Mouse (Mus musculus) limb, embryonic 10.5 days (tissue): ENCODE data around the gene Nmnat2. TPM values are rescaled to one million over a fixed set of nuclear protein-coding genes. Genes with fewer than 3 reads are reported as not detected.
A peak's percentile ranks its signal among the peaks of the same experiment; 100 is the strongest.

Source experiments
- DNase-seq: peaks from one replicate; pipeline ENCODE4 v3.0.0-alpha.2; 2017; ENCODE audit warnings: low spot score
- H3K27ac ChIP-seq: fragments of 300-500 bp; sonication (generic); 2 replicates; pipeline ENCODE4 v1.5.1; 2016; ENCODE audit warnings: mild to moderate bottlenecking
- H3K27me3 ChIP-seq: fragments of 300-500 bp; sonication (generic); 2 replicates; pipeline ENCODE4 v1.6.1; 2016; ENCODE audit warnings: low read depth, mild to moderate bottlenecking; ENCODE audit not compliant: poor library complexity, severe bottlenecking
- H3K36me3 ChIP-seq: fragments of 300-500 bp; sonication (generic); 2 replicates; pipeline ENCODE4 v1.6.1; 2016; ENCODE audit warnings: mild to moderate bottlenecking, moderate library complexity
- H3K4me1 ChIP-seq: fragments of 300-500 bp; sonication (generic); 2 replicates; pipeline ENCODE4 v1.6.1; 2016
- H3K4me3 ChIP-seq: fragments of 300-500 bp; sonication (generic); 2 replicates; pipeline ENCODE4 v1.5.1; 2016; ENCODE audit warnings: mild to moderate bottlenecking, moderate library complexity
- H3K9me3 ChIP-seq: fragments of 300-500 bp; sonication (generic); replicated peaks from 2 replicates; pipeline ENCODE4 v1.6.1; 2016; ENCODE audit warnings: mild to moderate bottlenecking
- WGBS: fragments of 180-500 bp; shearing (Covaris S2); methylation state at CpG from one replicate; pipeline ENCODE4 v1.1.7; 2016; 5-methylcytosine and 5-hydroxymethylcytosine counted together
- polyA plus RNA-seq: library from polyadenylated mRNA; unstranded; fragments of >200 nt; fragmentation: Nextera tagmentation; extraction: Ambion mirVana; gene quantifications from 2 replicates; pipeline ENCODE4 v1.2.1, GENCODE M21; 2016

The Nmnat2 gene
- polyA plus RNA-seq, 1 experiment from 2014 or later, result 0.75 TPM

GRCm38 (mm10) chr1:153033145-153033908 is 78.5 kb downstream of the Nmnat2 start:
- 71% methylated on average over 5 of the region's 5 CpGs for WGBS
- no peaks in the 10 kb centered on the region for H3K9me3 ChIP-seq
- no peaks in the 10 kb centered on the region for H3K27me3 ChIP-seq
- DNase-seq, result no peak
- H3K27ac ChIP-seq, result no peak overlapping the region
- no peaks in the 10 kb centered on the region for H3K36me3 ChIP-seq
- no peak overlapping the region for H3K4me3 ChIP-seq
- peaks cover 38% of the 10 kb centered on the region for H3K4me1 ChIP-seq

GRCm38 (mm10) chr1:153034064-153034463 is 79.3 kb downstream of the Nmnat2 start:
- no peak for DNase-seq
- no peaks in the 10 kb centered on the region for H3K36me3 ChIP-seq
- WGBS, result 79% methylated on average over 7 of the region's 7 CpGs
- H3K27ac ChIP-seq, result no peak overlapping the region
- H3K27me3 ChIP-seq, result no peaks in the 10 kb centered on the region
- no peak overlapping the region for H3K4me3 ChIP-seq
- H3K9me3 ChIP-seq, result no peaks in the 10 kb centered on the region
- H3K4me1 ChIP-seq, result peaks cover 38% of the 10 kb centered on the region

GRCm38 (mm10) chr1:153035328-153035944 is 80.6 kb downstream of the Nmnat2 start:
- H3K4me1 ChIP-seq, result peaks cover 44% of the 10 kb centered on the region

GRCm38 (mm10) chr1:153037353-153038345 is 82.9 kb downstream of the Nmnat2 start:
- H3K27me3 ChIP-seq, result no peaks in the 10 kb centered on the region
- WGBS, result 65% methylated on average over 10 of the region's 10 CpGs
- no peak overlapping the region for H3K27ac ChIP-seq
- no peaks in the 10 kb centered on the region for H3K36me3 ChIP-seq
- H3K9me3 ChIP-seq, result no peaks in the 10 kb centered on the region
- DNase-seq, result no peak
- H3K4me1 ChIP-seq, result peaks cover 28% of the 10 kb centered on the region
- no peak overlapping the region for H3K4me3 ChIP-seq

More at GRCm38 (mm10) chr1:153035328-153035944, 80.6 kb downstream of the Nmnat2 start:
- no peaks in the 10 kb centered on the region for H3K27me3 ChIP-seq
- no peak overlapping the region for H3K4me3 ChIP-seq
- no peaks in the 10 kb centered on the region for H3K36me3 ChIP-seq
- peak overlapping the region; percentile 74 for H3K27ac ChIP-seq
- WGBS, result 37% methylated on average over 6 of the region's 6 CpGs
- DNase-seq, result peak; percentile 51
- H3K9me3 ChIP-seq, result no peaks in the 10 kb centered on the region

GRCm38 (mm10) chr1:153040091-153040490 is 85.3 kb downstream of the Nmnat2 start:
- Histone ChIP-seq H3K9me3 (no peaks in the 10 kb centered on the region), H3K4me1 (peaks cover 15% of the 10 kb centered on the region), H3K36me3 (no peaks in the 10 kb centered on the region), H3K27ac (no peak overlapping the region), H3K27me3 (0 out of 2 replicates have a peak, but pooled peaks cover 2% of the 10 kb centered on the region), H3K4me3 (no peak overlapping the region)
- no peak for DNase-seq
- 54% methylated on average over 3 of the region's 3 CpGs for WGBS

- DNase-seq, result no peak
- no peaks in the 10 kb centered on the region for H3K9me3 ChIP-seq
- H3K27ac ChIP-seq, result 0 out of 2 replicates have a peak overlapping the region, but pooled peaks have one; percentile 8
- no peak overlapping the region for H3K4me3 ChIP-seq
- peaks cover 6% of the 10 kb centered on the region for H3K4me1 ChIP-seq
- H3K27me3 ChIP-seq, result peaks cover 9% of the 10 kb centered on the region; the same call in 1 of the 2 replicates
- no peaks in the 10 kb centered on the region for H3K36me3 ChIP-seq
- WGBS, result 84% methylated on average over 2 of the region's 2 CpGs
Observed at GRCm38 (mm10) chr1:153041046-153041445, 86.3 kb downstream of the Nmnat2 start.

- Histone ChIP-seq H3K36me3 (no peaks in the 10 kb centered on the region), H3K4me3 (no peak overlapping the region), H3K27me3 (peaks cover 21% of the 10 kb centered on the region), H3K27ac (no peak overlapping the region), H3K9me3 (no peaks in the 10 kb centered on the region), H3K4me1 (peaks cover 6% of the 10 kb centered on the region)
- WGBS, result 74% methylated on average over 2 of the region's 2 CpGs
- DNase-seq, result no peak
Observed at GRCm38 (mm10) chr1:153042318-153042717, 87.5 kb downstream of the Nmnat2 start.

GRCm38 (mm10) chr1:153043332-153043731 is 88.5 kb downstream of the Nmnat2 start:
- H3K27me3 ChIP-seq, result peaks cover 21% of the 10 kb centered on the region
- 58% methylated on average over 6 of the region's 6 CpGs for WGBS
- DNase-seq, result no peak
- no peak overlapping the region for H3K4me3 ChIP-seq
- peaks cover 12% of the 10 kb centered on the region for H3K4me1 ChIP-seq
- no peaks in the 10 kb centered on the region for H3K9me3 ChIP-seq
- no peak overlapping the region for H3K27ac ChIP-seq
- no peaks in the 10 kb centered on the region for H3K36me3 ChIP-seq

- peaks cover 17% of the 10 kb centered on the region for H3K4me1 ChIP-seq
- H3K9me3 ChIP-seq, result no peaks in the 10 kb centered on the region
- peaks cover 21% of the 10 kb centered on the region for H3K27me3 ChIP-seq
- no peak overlapping the region for H3K4me3 ChIP-seq
- H3K27ac ChIP-seq, result no peak overlapping the region
- DNase-seq, result no peak
- 84% methylated on average over 11 of the region's 11 CpGs for WGBS
- H3K36me3 ChIP-seq, result no peaks in the 10 kb centered on the region
Observed at GRCm38 (mm10) chr1:153045368-153045767, 90.6 kb downstream of the Nmnat2 start.

GRCm38 (mm10) chr1:153048147-153048878 is 93.5 kb downstream of the Nmnat2 start:
- DNase-seq, result peak; percentile 53
- peak overlapping the region; percentile 63 for H3K27ac ChIP-seq
- H3K27me3 ChIP-seq, result peaks cover 21% of the 10 kb centered on the region
- WGBS, result 25% methylated on average over 14 of the region's 14 CpGs
- peaks cover 27% of the 10 kb centered on the region for H3K4me1 ChIP-seq
- no peak overlapping the region for H3K4me3 ChIP-seq
- H3K9me3 ChIP-seq, result no peaks in the 10 kb centered on the region
- no peaks in the 10 kb centered on the region for H3K36me3 ChIP-seq

- Histone ChIP-seq H3K9me3 (no peaks in the 10 kb centered on the region), H3K27ac (no peak overlapping the region), H3K27me3 (peaks cover 21% of the 10 kb centered on the region), H3K36me3 (no peaks in the 10 kb centered on the region), H3K4me1 (peaks cover 38% of the 10 kb centered on the region), H3K4me3 (no peak overlapping the region)
- no peak for DNase-seq
- WGBS, result 62% methylated on average over 2 of the region's 2 CpGs
Observed at GRCm38 (mm10) chr1:153049451-153049850, 94.7 kb downstream of the Nmnat2 start.

GRCm38 (mm10) chr1:153051474-153051873 is 96.7 kb downstream of the Nmnat2 start:
- Histone ChIP-seq H3K36me3 (no peaks in the 10 kb centered on the region), H3K9me3 (no peaks in the 10 kb centered on the region), H3K27ac (no peak overlapping the region), H3K4me3 (no peak overlapping the region), H3K27me3 (peaks cover 15% of the 10 kb centered on the region), H3K4me1 (peaks cover 41% of the 10 kb centered on the region)
- WGBS, result 84% methylated on average over 5 of the region's 5 CpGs
- no peak for DNase-seq
